Mouse (Mus musculus) embryonic facial prominence, embryonic 11.5 days (tissue): ENCODE data around the gene Gm42674. TPM values are rescaled to one million over a fixed set of nuclear protein-coding genes. Genes with fewer than 3 reads are reported as not detected.

Experiments
- ATAC-seq: fragments of 200-750 bp; cut with Nextera tagmentation; replicated peaks from 2 replicates; pipeline ENCODE4 v1.8.0; 2017; ENCODE audit warnings: low read depth; ENCODE audit not compliant: insufficient number of reproducible peaks, low FRiP score, low TSS enrichment
- DNase-seq: peaks from one replicate; pipeline ENCODE4 v3.0.0-alpha.2; 2015; ENCODE audit warnings: low spot score
- H3K27ac ChIP-seq: fragments of 300-500 bp; sonication (generic); replicated peaks from 2 replicates; pipeline ENCODE4 v1.5.1; 2014; ENCODE audit warnings: mild to moderate bottlenecking, low read depth, low read length, control low read depth
- H3K27me3 ChIP-seq: fragments of 300-500 bp; sonication (generic); 2 replicates; pipeline ENCODE4 v1.6.1; 2014; ENCODE audit warnings: mild to moderate bottlenecking, low read length, moderate library complexity, mixed read lengths; ENCODE audit not compliant: control insufficient read depth, insufficient read depth
- H3K36me3 ChIP-seq: fragments of 300-500 bp; sonication (generic); replicated peaks from 2 replicates; pipeline ENCODE4 v1.6.1; 2014; ENCODE audit warnings: low read depth, mild to moderate bottlenecking, low read length, moderate library complexity, mixed read lengths; ENCODE audit not compliant: control insufficient read depth, insufficient read depth
- H3K4me1 ChIP-seq: fragments of 300-500 bp; sonication (generic); 2 replicates; pipeline ENCODE4 v1.6.1; 2014; ENCODE audit warnings: low read length, mixed read lengths; ENCODE audit not compliant: control insufficient read depth, insufficient read depth
- H3K4me2 ChIP-seq: fragments of 300-500 bp; sonication (generic); 2 replicates; pipeline ENCODE4 v1.6.1; 2014; ENCODE audit warnings: low read depth, mild to moderate bottlenecking, control low read depth, low read length, moderate library complexity
- H3K4me3 ChIP-seq: fragments of 300-500 bp; sonication (generic); 2 replicates; pipeline ENCODE4 v1.5.1; 2014; ENCODE audit warnings: low read depth, low read length, control low read depth
- H3K9ac ChIP-seq: fragments of 300-500 bp; sonication (generic); replicated peaks from 2 replicates; pipeline ENCODE4 v1.6.1; 2014; ENCODE audit warnings: mild to moderate bottlenecking, control low read depth, low read length
- H3K9me3 ChIP-seq: fragments of 300-500 bp; sonication (generic); replicated peaks from 2 replicates; pipeline ENCODE4 v1.6.1; 2016; ENCODE audit warnings: mild to moderate bottlenecking, low read length, inconsistent platforms, mixed read lengths; ENCODE audit not compliant: control insufficient read depth
- WGBS: fragments of 180-500 bp; shearing (Covaris S2); extraction: QIAGEN DNeasy Blood & Tissue Kit; methylation state at CpG from one replicate; pipeline ENCODE4 v1.1.7; 2014; 5-methylcytosine and 5-hydroxymethylcytosine counted together
- polyA plus RNA-seq: library from polyadenylated mRNA; unstranded; fragments of >200 nt; fragmentation: Nextera tagmentation; extraction: Ambion mirVana; gene quantifications from 2 replicates; pipeline ENCODE4 v1.2.1, GENCODE M21; 2014

Gm42674 gene
- polyA plus RNA-seq, 1 experiment from 2014 or later: not detected

- ATAC-seq: no peak
- H3K9ac ChIP-seq: no peak overlapping the region
Measured at GRCm38 (mm10) chr3:90627807-90628206, 26.1 kb downstream of the Gm42674 start.

DNA sequence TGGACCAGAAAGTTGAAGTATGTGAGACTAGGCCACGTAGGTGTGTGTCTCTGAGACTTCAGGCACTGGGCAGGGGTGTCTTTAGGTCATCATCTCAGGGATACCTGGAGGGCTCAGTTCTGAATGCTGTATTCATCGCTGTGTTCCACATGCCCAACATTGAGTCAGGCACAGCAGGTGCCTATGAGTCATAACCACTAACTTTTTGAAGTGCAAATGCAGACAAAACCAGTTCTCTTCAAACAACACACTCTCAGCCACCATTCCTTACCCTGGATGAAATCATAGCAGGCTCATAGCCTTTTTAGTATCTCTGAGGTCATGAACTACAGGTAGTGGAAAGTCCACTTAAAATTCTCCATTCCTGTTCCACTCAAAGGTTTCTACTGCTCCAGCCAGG is 27.6 kb downstream of the Gm42674 start:
- no peak for DNase-seq
- no peak overlapping the region for H3K4me3 ChIP-seq
- H3K27me3 ChIP-seq: no peaks in the 10 kb centered on the region
- H3K4me1 ChIP-seq: no peaks in the 10 kb centered on the region
- no peaks in the 10 kb centered on the region for H3K36me3 ChIP-seq
- 80% methylated on average over 2 of the region's 2 CpGs for WGBS
- no peaks in the 10 kb centered on the region for H3K9me3 ChIP-seq
- H3K27ac ChIP-seq: no peak overlapping the region
- no peak overlapping the region for H3K9ac ChIP-seq
- no peak overlapping the region for H3K4me2 ChIP-seq
- no peak for ATAC-seq

More at GRCm38 (mm10) chr3:90627807-90628206, 26.1 kb downstream of the Gm42674 start:
- H3K4me1 ChIP-seq: no peaks in the 10 kb centered on the region
- H3K4me2 ChIP-seq: no peak overlapping the region
- H3K4me3 ChIP-seq: no peak overlapping the region
- H3K27ac ChIP-seq: no peak overlapping the region
- 61% methylated on average over 4 of the region's 4 CpGs for WGBS
- no peaks in the 10 kb centered on the region for H3K36me3 ChIP-seq
- H3K9me3 ChIP-seq: no peaks in the 10 kb centered on the region
- no peaks in the 10 kb centered on the region for H3K27me3 ChIP-seq
- DNase-seq: no peak

DNA sequence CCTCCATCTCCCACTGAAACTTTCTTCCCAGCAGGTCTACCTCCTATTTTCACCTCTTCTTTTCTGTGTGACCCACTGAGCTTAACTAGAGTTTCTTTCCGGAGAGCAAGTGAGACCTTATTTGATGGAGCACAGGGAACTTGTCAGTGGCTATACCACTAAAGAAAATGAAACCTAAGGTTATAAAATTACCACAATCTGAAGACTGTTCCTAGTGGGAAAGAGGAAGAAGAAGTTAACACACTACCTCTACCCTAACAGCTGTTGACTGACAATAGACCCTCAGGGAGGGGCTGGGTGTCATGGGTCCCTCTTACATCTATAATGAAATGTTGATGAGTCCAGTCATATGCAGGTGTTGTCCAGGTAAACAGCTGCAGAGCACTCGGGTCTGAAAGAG is 30.3 kb downstream of the Gm42674 start:
- Histone ChIP-seq H3K27me3 (no peaks in the 10 kb centered on the region), H3K4me3 (no peak overlapping the region), H3K4me1 (no peaks in the 10 kb centered on the region), H3K9ac (no peak overlapping the region), H3K9me3 (no peaks in the 10 kb centered on the region), H3K36me3 (no peaks in the 10 kb centered on the region), H3K27ac (no peak overlapping the region), H3K4me2 (no peak overlapping the region)
- DNase-seq: no peak
- 86% methylated on average over 2 of the region's 2 CpGs for WGBS
- no peak for ATAC-seq

- H3K4me2 ChIP-seq: no peak overlapping the region
- no peak for DNase-seq
Measured at GRCm38 (mm10) chr3:90638511-90639275, 37.0 kb downstream of the Gm42674 start.

GRCm38 (mm10) chr3:90639511-90640154 is 37.9 kb downstream of the Gm42674 start:
- WGBS: 56% methylated on average over 7 of the region's 7 CpGs
- ATAC-seq: no peak
- no peaks in the 10 kb centered on the region for H3K4me1 ChIP-seq

More at GRCm38 (mm10) chr3:90638511-90639275, 37.0 kb downstream of the Gm42674 start:
- no peak for ATAC-seq
- Histone ChIP-seq H3K9me3 (no peaks in the 10 kb centered on the region), H3K4me1 (no peaks in the 10 kb centered on the region), H3K27ac (no peak overlapping the region), H3K36me3 (no peaks in the 10 kb centered on the region), H3K4me3 (no peak overlapping the region), H3K9ac (no peak overlapping the region), H3K27me3 (no peaks in the 10 kb centered on the region)
- WGBS: 60% methylated on average over 1 of the region's 1 CpGs

DNA sequence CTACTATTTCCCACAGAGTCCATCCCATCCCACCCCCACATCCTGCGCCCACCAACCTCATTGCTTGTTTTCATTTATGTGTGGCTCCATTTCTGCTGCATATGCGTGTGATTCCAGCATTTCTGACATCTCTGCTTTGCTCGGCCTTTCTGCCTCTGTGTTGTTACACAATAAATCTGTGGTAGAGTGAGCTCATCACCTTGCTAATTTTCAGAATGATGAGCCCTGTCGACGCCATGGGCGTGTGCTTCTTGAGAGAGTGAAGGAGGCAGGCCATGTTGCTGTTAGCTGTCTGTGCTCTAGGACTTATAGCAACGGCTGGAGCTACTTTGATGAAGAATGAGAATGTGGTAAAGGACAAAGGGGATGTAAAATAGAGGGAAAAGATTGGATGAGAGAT is 39.3 kb downstream of the Gm42674 start:
- Histone ChIP-seq H3K4me2 (no peak overlapping the region), H3K27me3 (no peaks in the 10 kb centered on the region), H3K9me3 (no peaks in the 10 kb centered on the region), H3K36me3 (no peaks in the 10 kb centered on the region), H3K4me3 (no peak overlapping the region), H3K9ac (no peak overlapping the region), H3K4me1 (no peaks in the 10 kb centered on the region), H3K27ac (no peak overlapping the region)
- whole genome bisulfite sequencing: 87% methylated on average over 7 of the region's 7 CpGs
- ATAC-seq: no peak
- DNase-seq: no peak

More at GRCm38 (mm10) chr3:90639511-90640154, 37.9 kb downstream of the Gm42674 start:
- Histone ChIP-seq H3K36me3 (no peaks in the 10 kb centered on the region), H3K9me3 (no peaks in the 10 kb centered on the region), H3K4me3 (no peak overlapping the region), H3K9ac (no peak overlapping the region), H3K27me3 (no peaks in the 10 kb centered on the region), H3K27ac (no peak overlapping the region), H3K4me2 (no peak overlapping the region)
- DNase-seq: peak; percentile 55

DNA sequence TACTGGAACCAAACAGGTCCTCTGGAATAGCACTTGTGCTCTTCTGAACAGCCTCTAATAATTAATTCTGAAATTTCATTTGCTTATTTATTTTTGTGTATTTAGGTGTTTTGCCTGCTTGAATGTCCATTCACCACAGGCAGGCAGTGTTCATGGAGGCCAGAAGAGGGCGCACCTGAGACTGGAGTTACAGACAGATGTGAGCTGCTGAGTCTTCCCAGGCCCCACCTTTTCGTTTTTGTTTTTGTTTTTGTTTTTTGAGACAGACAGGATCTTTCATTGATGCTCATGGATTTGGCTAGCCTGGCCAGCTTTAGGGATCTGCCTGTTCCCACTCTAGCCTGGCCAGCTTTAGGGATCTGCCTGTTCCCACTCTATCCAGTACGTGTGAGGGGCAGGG is 42.5 kb downstream of the Gm42674 start:
- H3K27ac ChIP-seq: no peak overlapping the region
- no peaks in the 10 kb centered on the region for H3K9me3 ChIP-seq
- H3K9ac ChIP-seq: no peak overlapping the region
- no peaks in the 10 kb centered on the region for H3K27me3 ChIP-seq
- H3K4me1 ChIP-seq: no peaks in the 10 kb centered on the region
- ATAC-seq (no peak), DNase-seq (peak; percentile 32)
- H3K36me3 ChIP-seq: no peaks in the 10 kb centered on the region
- 53% methylated on average over 3 of the region's 3 CpGs for WGBS
- no peak overlapping the region for H3K4me3 ChIP-seq
- no peak overlapping the region for H3K4me2 ChIP-seq

DNA sequence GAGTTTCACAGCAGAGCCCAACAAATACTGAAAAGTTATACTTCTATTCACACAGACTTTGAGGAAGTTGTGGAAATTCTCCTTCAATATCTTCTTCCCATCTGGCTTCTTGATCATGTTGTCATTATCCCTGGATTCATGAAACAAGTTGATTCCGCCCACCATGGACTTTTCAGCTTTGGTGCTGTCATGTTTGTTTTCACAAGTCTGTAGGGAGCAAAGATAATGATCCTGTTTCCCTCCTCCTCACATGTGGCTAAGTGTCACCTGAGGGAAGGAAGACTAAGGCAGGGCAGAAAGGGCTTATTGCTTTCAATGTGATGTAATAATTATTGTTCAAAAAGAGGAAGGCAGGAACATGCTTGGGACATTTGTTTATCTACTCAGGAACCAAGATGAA is 45.6 kb downstream of the Gm42674 start:
- 85% methylated on average over 1 of the region's 1 CpGs for WGBS
- DNase-seq (no peak), ATAC-seq (no peak)
- Histone ChIP-seq H3K27me3 (no peaks in the 10 kb centered on the region), H3K4me1 (no peaks in the 10 kb centered on the region), H3K27ac (no peak overlapping the region), H3K4me3 (no peak overlapping the region), H3K9ac (no peak overlapping the region), H3K36me3 (no peaks in the 10 kb centered on the region), H3K9me3 (no peaks in the 10 kb centered on the region), H3K4me2 (no peak overlapping the region)
